Mouse (Mus musculus) liver, embryonic 15.5 days (tissue): ENCODE measurements around the gene Cdr2l. TPM values are rescaled to one million over a fixed set of nuclear protein-coding genes. Genes with fewer than 3 reads are reported as not detected.
A peak's percentile ranks its signal among the peaks of the same experiment; 100 is the strongest.

Experiments used
- ATAC-seq: fragments of 200-750 bp; cut with Nextera tagmentation; 2 replicates; pipeline ENCODE4 v1.8.0; 2017; ENCODE audit warnings: moderate number of reproducible peaks, mild to moderate bottlenecking, moderate library complexity; ENCODE audit not compliant: insufficient read depth
- H3K27ac ChIP-seq: fragments of 300-500 bp; sonication (generic); replicated peaks from 2 replicates; pipeline ENCODE4 v1.5.1; 2015; ENCODE audit warnings: mild to moderate bottlenecking, inconsistent platforms
- H3K27me3 ChIP-seq: fragments of 300-500 bp; sonication (generic); 2 replicates; pipeline ENCODE4 v1.6.1; 2015; ENCODE audit warnings: mild to moderate bottlenecking, inconsistent platforms
- H3K36me3 ChIP-seq: fragments of 300-500 bp; sonication (generic); replicated peaks from 2 replicates; pipeline ENCODE4 v1.6.1; 2015; ENCODE audit warnings: moderate library complexity, mild to moderate bottlenecking, inconsistent platforms
- H3K4me1 ChIP-seq: fragments of 300-500 bp; sonication (generic); replicated peaks from 2 replicates; pipeline ENCODE4 v1.6.1; 2015; ENCODE audit warnings: inconsistent platforms
- H3K4me2 ChIP-seq: fragments of 300-500 bp; sonication (generic); 2 replicates; pipeline ENCODE4 v1.6.1; 2015; ENCODE audit warnings: moderate library complexity, mild to moderate bottlenecking, inconsistent platforms
- H3K4me3 ChIP-seq: fragments of 300-500 bp; sonication (generic); replicated peaks from 2 replicates; pipeline ENCODE4 v1.5.1; 2015; ENCODE audit warnings: mild to moderate bottlenecking, inconsistent platforms
- H3K9ac ChIP-seq: fragments of 300-500 bp; sonication (generic); 2 replicates; pipeline ENCODE4 v1.6.1; 2015; ENCODE audit warnings: moderate library complexity, mild to moderate bottlenecking, inconsistent platforms
- H3K9me3 ChIP-seq: fragments of 300-500 bp; sonication (generic); replicated peaks from 2 replicates; pipeline ENCODE4 v1.6.1; 2016; ENCODE audit warnings: inconsistent platforms
- WGBS: fragments of 180-500 bp; shearing (Covaris S2); methylation state at CpG from one replicate; pipeline ENCODE4 v1.1.7; 2015; ENCODE audit warnings: mixed read lengths; ENCODE audit not compliant: insufficient replicate concordance; 5-methylcytosine and 5-hydroxymethylcytosine counted together
- polyA plus RNA-seq: library from polyadenylated mRNA; unstranded; fragments of >200 nt; fragmentation: Nextera tagmentation; extraction: Ambion mirVana; gene quantifications from 2 replicates; pipeline ENCODE4 v1.2.1, GENCODE M21; 2015

The Cdr2l gene
- polyA plus RNA-seq, 1 experiment from 2014 or later, result 1.2 TPM

DNA sequence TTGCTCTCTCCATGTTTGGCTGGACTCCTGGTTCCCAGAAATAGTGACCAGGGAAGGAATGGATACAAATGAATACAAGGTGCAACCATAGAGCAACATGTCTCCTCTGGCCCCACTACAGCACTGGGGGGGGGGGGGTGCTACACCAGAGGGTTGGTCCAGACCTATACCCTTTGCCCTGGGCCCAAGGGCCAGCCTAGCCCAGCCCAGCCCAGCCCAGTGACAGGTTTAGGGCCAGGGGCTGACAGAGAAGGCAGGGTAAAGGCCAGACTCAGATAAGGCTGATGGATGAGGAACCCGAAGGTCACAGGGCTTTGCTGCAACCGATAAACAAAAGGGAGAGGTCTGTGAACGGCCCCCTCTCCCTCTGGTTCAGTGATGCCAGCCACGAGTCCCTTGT, 31.7 kb upstream of the Cdr2l start:
- no peak for ATAC-seq
- H3K27me3 ChIP-seq, result peaks cover 55% of the 10 kb centered on the region
- WGBS, result 15% methylated on average over 4 of the region's 4 CpGs
- H3K27ac ChIP-seq, result no peak overlapping the region
- no peak overlapping the region for H3K9ac ChIP-seq
- no peaks in the 10 kb centered on the region for H3K9me3 ChIP-seq
- no peaks in the 10 kb centered on the region for H3K36me3 ChIP-seq
- no peak overlapping the region for H3K4me2 ChIP-seq
- no peak overlapping the region for H3K4me3 ChIP-seq
- 0 out of 2 replicates have a peak, but pooled peaks cover 4% of the 10 kb centered on the region for H3K4me1 ChIP-seq

DNA sequence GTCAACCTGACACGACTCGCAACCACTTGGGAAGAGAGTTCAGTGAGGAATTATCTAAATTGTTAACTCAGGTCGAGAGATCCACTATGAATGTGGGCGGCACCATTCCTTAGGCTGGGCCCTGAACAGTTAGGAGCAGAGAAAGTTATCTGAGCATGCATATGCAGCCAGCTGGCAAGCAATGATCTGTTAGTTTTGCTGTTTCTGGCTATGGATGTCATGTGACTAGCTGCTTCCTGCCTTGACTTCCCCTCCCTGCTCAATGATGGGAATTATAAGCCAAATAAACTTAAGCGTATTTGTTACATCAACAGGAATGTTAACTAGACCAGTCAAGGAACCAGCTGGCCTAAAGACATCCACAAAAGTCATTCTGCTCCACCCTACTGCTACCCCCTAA, 28.3 kb upstream of the Cdr2l start:
- no peak overlapping the region for H3K4me3 ChIP-seq
- H3K4me1 ChIP-seq, result 0 out of 2 replicates have a peak, but pooled peaks cover 4% of the 10 kb centered on the region
- no peak overlapping the region for H3K9ac ChIP-seq
- H3K27ac ChIP-seq, result no peak overlapping the region
- H3K27me3 ChIP-seq, result peaks cover 43% of the 10 kb centered on the region
- ATAC-seq, result no peak
- no peaks in the 10 kb centered on the region for H3K9me3 ChIP-seq
- H3K36me3 ChIP-seq, result no peaks in the 10 kb centered on the region
- H3K4me2 ChIP-seq, result no peak overlapping the region
- WGBS, result 65% methylated on average over 5 of the region's 5 CpGs

DNA sequence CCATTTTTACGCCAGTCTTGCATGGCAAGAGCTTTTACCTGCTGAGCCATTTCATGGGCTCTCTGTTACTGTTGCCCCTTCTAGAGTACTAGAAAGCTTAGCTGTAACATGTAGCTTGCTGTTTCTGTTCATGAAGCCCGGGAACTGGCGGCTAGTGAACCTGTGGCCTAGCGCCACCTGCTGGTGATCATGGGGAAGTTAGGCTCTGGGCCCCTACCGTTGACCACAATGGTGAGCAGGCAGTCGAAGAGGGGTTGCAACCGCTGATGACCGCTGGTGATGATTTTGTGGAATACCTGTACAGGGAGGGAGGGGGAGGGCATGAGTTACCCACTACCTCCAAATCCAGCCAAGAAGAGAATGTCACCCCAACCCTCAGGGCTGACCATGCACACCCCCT, 27.5 kb upstream of the Cdr2l start:
- peaks cover 41% of the 10 kb centered on the region for H3K27me3 ChIP-seq

DNA sequence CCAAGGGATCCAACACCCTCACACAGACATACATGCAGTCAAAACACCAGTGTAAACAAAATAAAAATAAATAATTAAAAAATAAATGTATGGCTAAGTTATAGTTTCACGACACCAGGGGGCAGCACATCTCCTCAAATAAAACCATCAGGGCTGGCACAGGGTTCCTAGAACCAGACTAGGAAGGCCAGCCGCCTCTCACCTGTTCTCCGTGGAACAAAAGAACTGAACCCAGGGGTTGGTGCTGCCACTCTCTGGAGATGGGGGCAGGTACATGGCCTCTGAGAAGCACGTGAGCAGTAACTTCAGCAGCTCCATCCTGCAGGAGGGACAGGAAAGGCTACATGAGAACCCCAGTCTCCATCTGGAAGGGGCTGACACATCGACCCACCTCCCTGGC, 23.2 kb upstream of the Cdr2l start:
- Histone ChIP-seq H3K4me3 (no peak overlapping the region), H3K27me3 (peaks cover 33% of the 10 kb centered on the region), H3K4me1 (0 out of 2 replicates have a peak, but pooled peaks cover 4% of the 10 kb centered on the region), H3K4me2 (no peak overlapping the region), H3K9me3 (no peaks in the 10 kb centered on the region), H3K36me3 (no peaks in the 10 kb centered on the region), H3K9ac (no peak overlapping the region), H3K27ac (no peak overlapping the region)
- no peak for ATAC-seq
- WGBS, result 17% methylated on average over 5 of the region's 5 CpGs

More for the DNA sequence above, 27.5 kb upstream of the Cdr2l start:
- Histone ChIP-seq H3K4me1 (0 out of 2 replicates have a peak, but pooled peaks cover 4% of the 10 kb centered on the region), H3K4me2 (no peak overlapping the region), H3K27ac (no peak overlapping the region), H3K9me3 (no peaks in the 10 kb centered on the region), H3K36me3 (no peaks in the 10 kb centered on the region), H3K9ac (no peak overlapping the region), H3K4me3 (no peak overlapping the region)
- 7% methylated on average over 8 of the region's 8 CpGs for WGBS
- ATAC-seq, result no peak

DNA sequence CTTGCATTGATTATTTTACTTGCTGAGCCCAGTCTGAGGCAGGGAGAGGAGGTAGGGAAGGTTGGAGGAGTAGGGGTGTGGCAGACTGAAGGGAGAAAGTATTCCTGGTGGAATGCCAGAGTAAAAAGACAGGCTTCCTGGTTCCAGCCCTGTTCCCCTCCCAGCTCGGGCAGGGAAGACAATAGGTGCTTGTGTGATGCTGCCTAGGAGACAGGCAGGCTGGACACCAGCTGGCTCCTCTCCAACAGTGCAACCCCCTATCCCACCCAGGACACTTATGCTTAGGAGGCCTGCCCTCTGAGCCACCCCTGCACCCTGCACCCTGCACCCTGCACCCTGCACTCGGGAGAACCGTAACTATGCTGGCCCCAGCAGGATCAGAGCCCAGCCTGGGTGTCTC, 22.4 kb upstream of the Cdr2l start:
- Histone ChIP-seq H3K27me3 (peaks cover 41% of the 10 kb centered on the region), H3K27ac (no peak overlapping the region), H3K36me3 (no peaks in the 10 kb centered on the region), H3K9me3 (no peaks in the 10 kb centered on the region), H3K4me3 (no peak overlapping the region), H3K9ac (no peak overlapping the region), H3K4me2 (no peak overlapping the region), H3K4me1 (0 out of 2 replicates have a peak, but pooled peaks cover 4% of the 10 kb centered on the region)
- no peak for ATAC-seq
- 47% methylated on average over 3 of the region's 3 CpGs for WGBS

DNA sequence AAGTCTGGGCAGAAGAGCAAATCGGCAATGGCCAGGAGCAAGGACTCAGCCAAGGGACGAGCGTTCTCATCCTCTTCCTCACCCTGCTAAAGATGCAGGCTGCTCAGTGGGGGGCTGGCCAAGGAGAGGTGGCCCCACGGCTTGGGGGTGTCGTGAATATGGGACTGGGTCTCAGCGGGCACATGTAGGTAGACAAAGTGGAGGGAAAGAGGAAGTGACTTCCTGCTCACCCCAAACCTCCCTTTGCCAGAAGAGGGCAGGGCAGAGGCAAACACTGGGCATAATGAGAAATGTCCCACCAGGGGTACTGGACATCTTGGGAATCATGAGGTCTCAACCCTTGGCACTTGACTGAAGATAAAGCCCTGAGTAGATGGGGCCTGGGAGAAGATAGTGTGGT, 22.0 kb upstream of the Cdr2l start:
- whole genome bisulfite sequencing, result 57% methylated on average over 6 of the region's 6 CpGs
- H3K9ac ChIP-seq, result no peak overlapping the region
- 0 out of 2 replicates have a peak, but pooled peaks cover 4% of the 10 kb centered on the region for H3K4me1 ChIP-seq
- no peak overlapping the region for H3K27ac ChIP-seq
- H3K4me3 ChIP-seq, result no peak overlapping the region
- H3K4me2 ChIP-seq, result no peak overlapping the region
- no peaks in the 10 kb centered on the region for H3K9me3 ChIP-seq
- peaks cover 45% of the 10 kb centered on the region for H3K27me3 ChIP-seq
- no peak for ATAC-seq
- no peaks in the 10 kb centered on the region for H3K36me3 ChIP-seq

DNA sequence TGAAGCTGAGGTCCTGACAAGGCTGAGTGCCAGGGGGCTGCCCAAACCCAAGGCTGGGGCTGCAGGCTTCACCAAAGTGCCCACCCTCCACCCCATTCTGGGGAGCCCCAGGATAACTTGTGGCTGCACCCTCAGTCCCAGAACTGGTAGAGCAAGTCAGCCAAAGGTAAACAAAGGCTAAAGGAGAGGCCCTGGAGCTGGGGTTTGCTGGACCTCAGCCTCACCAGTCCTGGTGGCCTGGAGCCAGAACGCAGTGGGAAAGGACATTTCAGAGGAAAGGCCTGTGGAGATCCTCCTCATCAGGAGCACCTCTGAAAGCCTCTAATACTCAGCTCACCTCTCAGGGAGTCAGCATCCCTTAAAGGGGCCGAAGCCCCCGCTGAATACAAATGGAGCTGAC, 17.6 kb upstream of the Cdr2l start:
- no peak overlapping the region for H3K4me2 ChIP-seq
- H3K36me3 ChIP-seq, result no peaks in the 10 kb centered on the region
- ATAC-seq, result no peak
- peaks cover 62% of the 10 kb centered on the region for H3K27me3 ChIP-seq
- H3K4me1 ChIP-seq, result peaks cover 12% of the 10 kb centered on the region
- no peaks in the 10 kb centered on the region for H3K9me3 ChIP-seq
- WGBS, result 67% methylated on average over 3 of the region's 3 CpGs
- no peak overlapping the region for H3K9ac ChIP-seq
- no peak overlapping the region for H3K27ac ChIP-seq
- H3K4me3 ChIP-seq, result no peak overlapping the region

DNA sequence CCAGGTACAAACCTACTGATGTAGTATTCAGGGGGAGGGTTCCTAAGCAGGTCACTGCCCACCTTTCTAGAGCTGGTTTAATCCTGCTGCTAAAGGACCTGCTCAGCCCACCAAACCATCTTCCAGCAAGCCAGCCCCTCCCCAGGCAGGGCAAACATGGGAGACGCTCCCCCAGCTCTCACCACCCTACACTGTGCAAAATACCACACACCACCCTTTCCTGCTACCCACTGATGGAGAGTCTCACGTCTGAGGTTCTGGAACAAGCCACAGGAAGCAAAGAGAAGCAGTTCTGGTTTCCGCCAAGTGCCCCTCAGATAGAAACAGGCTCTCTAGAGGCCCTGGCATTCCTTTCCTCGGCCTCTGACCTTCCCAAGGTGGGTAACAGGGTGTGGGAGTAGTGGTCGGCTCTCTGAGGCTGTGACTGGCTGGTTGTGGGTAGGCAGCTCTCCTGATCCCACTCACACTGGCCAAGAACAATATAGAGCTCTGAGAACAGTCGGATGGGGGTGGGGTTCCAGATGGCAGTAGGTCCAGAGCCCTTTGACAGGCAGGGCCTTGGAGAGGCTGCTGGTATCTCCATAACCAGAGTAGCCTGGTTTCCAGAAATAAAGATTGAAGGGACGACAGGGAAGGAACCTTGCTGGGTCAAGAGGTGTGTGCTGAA, 15.5 kb upstream of the Cdr2l start:
- ATAC-seq, result no peak
- H3K27ac ChIP-seq, result no peak overlapping the region
- H3K27me3 ChIP-seq, result peaks cover 82% of the 10 kb centered on the region
- no peak overlapping the region for H3K4me3 ChIP-seq
- H3K9ac ChIP-seq, result no peak overlapping the region
- H3K4me1 ChIP-seq, result peaks cover 12% of the 10 kb centered on the region
- H3K9me3 ChIP-seq, result no peaks in the 10 kb centered on the region
- no peak overlapping the region for H3K4me2 ChIP-seq
- 15% methylated on average over 7 of the region's 7 CpGs for WGBS
- no peaks in the 10 kb centered on the region for H3K36me3 ChIP-seq

DNA sequence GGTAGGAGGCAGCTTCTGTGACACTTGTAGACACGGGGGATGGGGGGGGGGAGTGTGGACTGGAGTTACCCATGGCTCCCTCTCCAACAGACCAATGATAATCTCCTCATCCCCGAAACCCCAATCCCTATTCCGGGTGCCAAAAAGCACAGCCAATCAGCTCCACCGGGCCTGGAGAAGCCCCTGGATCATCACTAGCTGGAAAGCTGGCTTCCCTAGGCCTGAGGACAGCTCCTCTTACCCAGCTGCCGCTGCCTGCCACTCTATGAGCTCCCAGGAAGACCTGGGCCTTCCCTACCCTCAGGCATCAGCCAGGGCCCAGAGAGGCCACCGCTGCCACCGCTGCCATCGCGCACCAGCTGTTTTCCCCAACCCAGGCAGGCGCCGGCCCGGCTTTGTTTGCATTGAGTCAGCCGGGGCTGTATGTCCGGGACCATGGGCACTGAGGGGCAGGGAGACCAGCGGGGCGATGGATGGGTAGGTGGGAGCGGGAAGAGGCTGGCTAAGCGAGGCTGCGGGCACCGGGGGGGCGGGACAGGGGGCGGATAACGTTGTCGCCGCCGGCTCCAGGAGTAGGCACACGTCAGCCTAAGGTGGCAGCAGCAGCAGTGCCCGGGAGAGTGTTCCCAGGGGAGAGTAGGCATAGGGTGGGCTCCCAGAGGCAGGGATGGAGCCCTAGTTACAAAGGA, 14.9 kb upstream of the Cdr2l start:
- Histone ChIP-seq H3K4me2 (peak overlapping the region; percentile 69), H3K36me3 (no peaks in the 10 kb centered on the region), H3K9me3 (no peaks in the 10 kb centered on the region), H3K4me1 (peaks cover 12% of the 10 kb centered on the region), H3K4me3 (peak overlapping the region; percentile 48), H3K9ac (no peak overlapping the region), H3K27me3 (peaks cover 83% of the 10 kb centered on the region), H3K27ac (no peak overlapping the region)
- no peak for ATAC-seq
- 6% methylated on average over 28 of the region's 28 CpGs for WGBS

DNA sequence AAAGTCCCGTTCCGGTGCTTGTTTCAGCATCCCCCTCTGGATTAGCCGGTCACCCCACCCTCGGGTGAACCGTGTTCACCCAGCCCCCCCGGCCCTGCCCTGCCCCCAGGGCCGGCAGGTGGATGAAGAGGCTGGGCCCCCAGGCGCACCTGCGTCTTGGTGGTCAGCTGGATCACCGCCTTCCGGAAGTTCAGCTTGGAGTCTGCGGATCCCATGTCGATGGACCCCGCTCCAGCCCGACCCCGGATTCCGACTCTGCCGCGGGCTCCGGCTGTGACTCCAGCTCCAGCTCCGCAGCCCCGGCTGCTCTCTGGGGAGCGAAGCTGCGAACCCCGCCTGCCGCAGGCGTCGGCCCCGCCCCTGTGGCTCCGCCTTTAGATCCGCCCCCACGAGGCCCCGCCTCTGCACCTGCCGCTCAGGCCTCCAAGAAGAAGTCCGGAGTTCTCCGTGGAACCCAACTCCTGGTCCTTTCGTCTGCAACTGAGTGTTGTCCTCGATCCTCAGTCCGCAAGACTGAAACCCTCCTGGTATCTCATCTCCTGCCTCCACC, 14.2 kb upstream of the Cdr2l start, which contains the start of gene Hid1:
Hid1 (minus strand) TSS at position 362 of the 550 bp plus-strand sequence.
- WGBS, result under 1% methylated on average over 39 of the region's 39 CpGs
- no peak within 1 kb of the TSS for H3K27ac ChIP-seq

DNA sequence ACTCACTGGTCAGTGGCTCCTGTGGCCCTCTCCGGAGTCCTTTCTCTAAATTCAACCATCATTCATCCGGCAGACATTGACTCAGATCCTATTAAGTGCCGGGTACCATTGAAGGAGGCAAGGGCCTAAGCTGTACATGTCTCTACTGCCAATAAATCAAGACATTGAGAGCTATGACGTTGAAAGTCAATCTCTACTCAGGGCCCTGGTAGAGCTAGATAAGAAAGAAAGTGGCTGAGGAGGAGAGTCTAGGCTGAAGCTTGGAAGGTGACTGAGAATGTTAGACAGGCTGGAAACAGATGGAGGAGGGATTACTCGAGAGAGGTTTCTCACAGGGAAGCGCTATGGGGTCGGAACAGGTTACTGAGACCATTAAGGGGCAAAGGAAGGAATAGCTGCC, 11.3 kb upstream of the Cdr2l start:
- Histone ChIP-seq H3K27me3 (peaks cover 92% of the 10 kb centered on the region), H3K4me2 (no peak overlapping the region), H3K9me3 (no peaks in the 10 kb centered on the region), H3K36me3 (no peaks in the 10 kb centered on the region), H3K4me1 (peaks cover 15% of the 10 kb centered on the region), H3K27ac (no peak overlapping the region), H3K4me3 (no peak overlapping the region), H3K9ac (no peak overlapping the region)
- ATAC-seq, result no peak
- 37% methylated on average over 7 of the region's 7 CpGs for WGBS

More for the DNA sequence above, 14.2 kb upstream of the Cdr2l start, which contains the start of gene Hid1:
- peak within 1 kb of the TSS; percentile 48 for H3K4me3 ChIP-seq
- H3K27me3 ChIP-seq, result peaks cover 88% of the 10 kb centered on the region
- no peaks in the 10 kb centered on the region for H3K36me3 ChIP-seq
- H3K4me2 ChIP-seq, result peak within 1 kb of the TSS; percentile 69
- H3K4me1 ChIP-seq, result peaks cover 12% of the 10 kb centered on the region
- ATAC-seq, result 0 out of 2 replicates have a peak, but pooled peaks have one; percentile 37
- no peaks in the 10 kb centered on the region for H3K9me3 ChIP-seq
- H3K9ac ChIP-seq, result no peak within 1 kb of the TSS
